19 mouse cellular contexts compared by ENCODE assay signal in the genomic region with DNA sequence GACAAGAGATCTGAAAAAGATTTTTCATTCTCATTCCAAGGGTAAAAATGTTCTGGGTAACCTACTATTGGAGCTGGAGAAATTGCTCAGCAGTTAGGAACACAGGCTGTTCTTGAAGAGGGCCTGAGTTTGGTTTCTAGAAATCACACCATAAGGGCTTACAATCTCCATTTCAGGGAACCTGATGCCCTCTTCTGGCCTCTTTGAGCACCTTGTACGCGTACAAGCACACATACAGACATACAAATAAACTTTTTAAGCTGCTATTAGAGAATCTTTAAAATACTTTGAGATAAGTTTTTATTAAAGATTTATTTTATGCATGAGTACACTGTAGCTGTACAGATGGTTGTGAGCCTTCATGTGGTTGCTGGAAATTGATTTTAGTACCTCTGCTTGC.
"Had no signal": no experiment of that assay in that cellular context is flagged by ENCODE, and none has a peak within 500 bp of the region (broad histone marks: within the 10 kb centered on the region; RNA-seq: fewer than 3 reads in every experiment).

No protein-coding gene starts in this region.

- H3K9me3 ChIP-seq: limb, embryonic 12.5 days; limb, embryonic 15.5 days; liver, embryonic 12.5 days; liver, embryonic 15.5 days; midbrain, embryonic 12.5 days; neural tube, embryonic 13.5 days had no signal

- DNase-seq: kidney, adult 2 months; kidney, postnatal 25 days; left cerebral cortex, postnatal 4 days; lung, adult 2 months; lung, postnatal 14 days; lung, postnatal 4 days; thymus, adult 2 months; thymus, postnatal 14 days; thymus, postnatal 4 days had no signal

- H3K27ac ChIP-seq: kidney, postnatal 0 days; limb, embryonic 12.5 days; limb, embryonic 15.5 days; liver, embryonic 12.5 days; liver, embryonic 15.5 days; midbrain, embryonic 12.5 days; neural tube, embryonic 13.5 days; stomach, postnatal 0 days had no signal

- H3K4me2 ChIP-seq: limb, embryonic 12.5 days; limb, embryonic 15.5 days; liver, embryonic 12.5 days; liver, embryonic 15.5 days; midbrain, embryonic 12.5 days; neural tube, embryonic 13.5 days had no signal

- ATAC-seq: liver, embryonic 12.5 days; midbrain, embryonic 16.5 days had no signal

- H3K27me3 ChIP-seq: limb, embryonic 12.5 days; limb, embryonic 15.5 days; liver, embryonic 12.5 days; liver, embryonic 15.5 days; midbrain, embryonic 12.5 days; neural tube, embryonic 13.5 days had no signal

- H3K4me1 ChIP-seq: limb, embryonic 12.5 days; limb, embryonic 15.5 days; liver, embryonic 15.5 days; midbrain, embryonic 12.5 days; neural tube, embryonic 13.5 days had no signal

- H3K4me3 ChIP-seq: limb, embryonic 12.5 days; limb, embryonic 15.5 days; liver, embryonic 12.5 days; liver, embryonic 15.5 days; midbrain, embryonic 12.5 days; myocyte; neural tube, embryonic 13.5 days had no signal

- H3K9ac ChIP-seq: limb, embryonic 12.5 days; limb, embryonic 15.5 days; liver, embryonic 12.5 days; liver, embryonic 15.5 days; midbrain, embryonic 12.5 days; neural tube, embryonic 13.5 days had no signal
